Mouse (Mus musculus) MEL (cell line): Measurements from ENCODE around the gene Cd101. TPM values are rescaled to one million over a fixed set of nuclear protein-coding genes. Genes with fewer than 3 reads are reported as not detected.

Source experiments
- DNase-seq: peaks from one replicate; pipeline ENCODE4 v3.0.0; 2011; ENCODE audit warnings: low read depth, low spot score
- H3K27ac ChIP-seq: 2 replicates; pipeline ENCODE4 v1.5.1; 2012; ENCODE audit warnings: low read depth, mild to moderate bottlenecking, control low read depth, low read length, moderate library complexity; ENCODE audit not compliant: control insufficient read depth
- H3K27me3 ChIP-seq, 2 experiments: fragments of 150-350 bp in 1 of 2; sonication (generic) in 1 of 2; 2 replicates each; pipeline ENCODE4 v1.6.1; 2012; ENCODE audit warnings: low read length in 2 of 2, mild to moderate bottlenecking in 2 of 2, improper control_type of control experiment in 1 of 2, moderate library complexity in 1 of 2; ENCODE audit not compliant: insufficient read depth in 2 of 2, control insufficient read depth in 1 of 2
- H3K36me3 ChIP-seq, 2 experiments: 2 replicates each; pipeline ENCODE4 v1.6.1; 2012 to 2014; ENCODE audit warnings: low read length in 2 of 2, improper control_type of control experiment in 1 of 2, inconsistent platforms in 1 of 2, mild to moderate bottlenecking in 1 of 2; ENCODE audit not compliant: insufficient read depth in 2 of 2, control insufficient read depth in 1 of 2
- H3K4me1 ChIP-seq, 2 experiments: fragments of 150-350 bp in 1 of 2; sonication (generic) in 1 of 2; 2 replicates each; pipeline ENCODE4 v1.6.1; 2012; ENCODE audit warnings: low read length in 2 of 2, improper control_type of control experiment in 1 of 2, mild to moderate bottlenecking in 1 of 2; ENCODE audit not compliant: insufficient read depth in 2 of 2, control insufficient read depth in 1 of 2
- H3K4me3 ChIP-seq, 2 experiments: fragments of 150-350 bp in 1 of 2; sonication (generic) in 1 of 2; 2 replicates each; pipeline ENCODE4 v1.5.1; 2012; ENCODE audit warnings: low read depth in 2 of 2, low read length in 2 of 2, mild to moderate bottlenecking in 2 of 2, moderate library complexity in 2 of 2, control low read depth in 1 of 2, improper control_type of control experiment in 1 of 2; ENCODE audit not compliant: control insufficient read depth in 1 of 2, insufficient read depth in 1 of 2
- H3K79me2 ChIP-seq: 2 replicates; pipeline ENCODE4 v1.6.1; 2012; ENCODE audit warnings: mild to moderate bottlenecking, low read length, moderate library complexity; ENCODE audit not compliant: control insufficient read depth, poor library complexity, insufficient read depth
- H3K9ac ChIP-seq: 2 replicates; pipeline ENCODE4 v1.6.1; 2012; ENCODE audit warnings: low read depth, mild to moderate bottlenecking, control low read depth, low read length, moderate library complexity; ENCODE audit not compliant: control insufficient read depth, poor library complexity, severe bottlenecking
- H3K9me3 ChIP-seq: fragments of 150-350 bp; sonication (generic); replicated peaks from 2 replicates; pipeline ENCODE4 v1.6.1; 2012; ENCODE audit warnings: mild to moderate bottlenecking, low read length, improper control_type of control experiment, moderate library complexity; ENCODE audit not compliant: insufficient read depth
- BHLHE40 ChIP-seq: IDR thresholded peaks from 2 replicates; pipeline ENCODE4 v1.6.1; 2012; ENCODE audit warnings: low read depth, mild to moderate bottlenecking, inconsistent platforms, low read length, improper control_type of control experiment, borderline replicate concordance
- ELF1 ChIP-seq: IDR thresholded peaks from 2 replicates; pipeline ENCODE4 v1.6.1; 2014; ENCODE audit warnings: low read depth, mild to moderate bottlenecking, inconsistent platforms, low read length, improper control_type of control experiment, moderate library complexity
- GATA1 ChIP-seq: IDR thresholded peaks from 2 replicates; pipeline ENCODE4 v1.6.1; 2011; ENCODE audit warnings: low read depth, low read length, improper control_type of control experiment
- KAT2A ChIP-seq: conservative IDR thresholded peaks from 2 replicates; pipeline ENCODE4 v1.6.1; 2012; ENCODE audit warnings: low read depth, low read length, improper control_type of control experiment, inconsistent platforms
- MEF2A ChIP-seq: IDR thresholded peaks from 2 replicates; pipeline ENCODE4 v1.6.1; 2014; ENCODE audit warnings: low read depth, mild to moderate bottlenecking, inconsistent platforms, low read length, improper control_type of control experiment; ENCODE audit not compliant: poor library complexity, insufficient replicate concordance, severe bottlenecking; ENCODE audit errors: extremely low read depth
- MYB ChIP-seq: IDR thresholded peaks from 2 replicates; pipeline ENCODE4 v1.6.1; 2011; ENCODE audit warnings: mild to moderate bottlenecking, low read depth, low read length, improper control_type of control experiment
- NRF1 ChIP-seq: IDR thresholded peaks from 2 replicates; pipeline ENCODE4 v1.6.1; 2014; ENCODE audit warnings: low read depth, mild to moderate bottlenecking, inconsistent platforms, low read length, improper control_type of control experiment, moderate library complexity; ENCODE audit not compliant: poor library complexity, insufficient read depth, severe bottlenecking
- RAD21 ChIP-seq: IDR thresholded peaks from 2 replicates; pipeline ENCODE4 v1.6.1; 2011; ENCODE audit warnings: mild to moderate bottlenecking, low read depth, low read length, improper control_type of control experiment
- RCOR1 ChIP-seq: IDR thresholded peaks from 2 replicates; pipeline ENCODE4 v1.6.1; 2012; ENCODE audit warnings: low read depth, mild to moderate bottlenecking, inconsistent platforms, low read length, improper control_type of control experiment
- TAL1 ChIP-seq: IDR thresholded peaks from 2 replicates; pipeline ENCODE4 v1.6.1; 2012; ENCODE audit warnings: mild to moderate bottlenecking, inconsistent platforms, low read length, moderate library complexity, mixed read lengths
- TBP ChIP-seq: IDR thresholded peaks from 2 replicates; pipeline ENCODE4 v1.8.0; 2011; ENCODE audit warnings: low read depth, low read length, improper control_type of control experiment
- USF1 ChIP-seq: IDR thresholded peaks from 2 replicates; pipeline ENCODE4 v1.6.1; 2014; ENCODE audit warnings: low read depth, mild to moderate bottlenecking, inconsistent platforms, low read length, improper control_type of control experiment, moderate library complexity
- ZMIZ1 ChIP-seq: IDR thresholded peaks from 2 replicates; pipeline ENCODE4 v1.6.1; 2012; ENCODE audit warnings: low read depth, mild to moderate bottlenecking, inconsistent platforms, low read length, improper control_type of control experiment, moderate library complexity
- ZNF384 ChIP-seq: IDR thresholded peaks from 2 replicates; pipeline ENCODE4 v1.6.1; 2012; ENCODE audit warnings: low read depth, mild to moderate bottlenecking, inconsistent platforms, low read length, improper control_type of control experiment
- polyA plus RNA-seq, 2 experiments: library from polyadenylated mRNA; stranded (reverse) in 1 of 2; unstranded in 1 of 2; fragments of >175 nt in 1 of 2; fragments of >200 nt in 1 of 2; gene quantifications; 2 replicates each; pipeline versions ENCODE4 v1.2.1 to v1.2.4; 2012; ENCODE audit warnings: low replicate concordance in 2 of 2, low read depth in 1 of 2; ENCODE audit not compliant: insufficient read length in 2 of 2, insufficient read depth in 1 of 2, missing spikeins in 1 of 2
- total RNA-seq: library from RNA; depleted of rRNA; stranded (reverse); fragments of 300-350 nt; gene quantifications from 2 replicates; pipeline ENCODE4 v1.2.3, GENCODE M21; 2012

Gene Cd101
- total and polyA plus RNA-seq, 3 experiments, result not detected

DNA sequence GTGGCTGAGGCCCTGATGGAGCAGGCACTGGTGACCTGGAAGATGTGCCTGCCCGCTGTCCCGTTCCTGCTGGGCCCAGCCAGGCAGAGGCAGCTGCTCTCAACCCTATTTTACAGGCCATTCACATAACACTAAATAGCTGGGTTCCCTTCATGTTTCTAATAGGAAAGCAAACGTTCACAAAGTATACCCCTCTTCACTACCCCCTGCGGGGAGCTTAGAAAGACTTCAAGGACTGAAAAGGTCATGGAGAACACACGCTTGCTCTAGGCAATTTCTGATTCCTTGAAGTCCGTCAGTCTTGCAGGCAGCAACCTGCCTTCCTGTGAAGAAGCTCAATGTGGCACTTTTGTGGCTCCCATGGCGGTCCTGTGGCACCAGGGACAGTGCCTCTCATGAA lies 12.6 kb upstream of the Cd101 start (continued):
- TF ChIP-seq KAT2A (no peak), TAL1 (no peak), NRF1 (no peak), ZNF384 (no peak)

DNA sequence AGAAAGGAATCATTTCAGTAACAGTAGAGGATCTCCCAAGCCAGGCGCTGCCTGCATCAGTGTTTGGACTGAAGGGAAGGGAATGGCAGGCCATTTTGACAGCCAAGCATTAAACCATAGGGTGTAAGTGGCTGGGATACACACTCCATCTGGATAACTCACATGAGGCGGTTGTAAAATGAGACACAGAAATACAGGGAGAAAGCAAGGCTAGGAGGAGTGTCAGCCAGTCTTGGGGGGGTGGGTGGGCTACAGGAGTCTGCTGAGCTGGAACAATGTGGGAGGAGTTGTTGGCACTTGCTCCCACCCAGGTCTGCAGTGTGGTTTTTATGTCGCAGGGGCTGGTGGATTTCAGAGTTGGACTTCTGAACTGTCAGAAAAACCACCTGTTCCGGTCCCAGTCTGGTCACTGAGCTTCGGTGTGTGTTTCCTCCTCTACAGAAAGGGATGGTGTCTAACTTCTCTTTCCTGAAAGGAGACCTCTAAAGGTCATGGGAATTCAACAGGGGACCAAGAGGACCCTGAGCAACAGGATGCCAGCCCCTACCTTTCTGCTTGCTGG lies 8.7 kb upstream of the Cd101 start:
- H3K27me3 ChIP-seq, result no peaks in the 10 kb centered on the region; a peak in 1 of 4 replicates
- H3K27ac ChIP-seq, result no peak overlapping the region
- H3K9me3 ChIP-seq, result no peaks in the 10 kb centered on the region
- no peaks in the 10 kb centered on the region for H3K79me2 ChIP-seq
- no peaks in the 10 kb centered on the region for H3K36me3 ChIP-seq
- no peaks in the 10 kb centered on the region for H3K4me1 ChIP-seq
- TF ChIP-seq RCOR1 (no peak), TBP (no peak), ELF1 (no peak), MEF2A (no peak), GATA1 (no peak)
- no peak overlapping the region for H3K4me3 ChIP-seq
- H3K9ac ChIP-seq, result no peak overlapping the region
- no peak for DNase-seq

DNA sequence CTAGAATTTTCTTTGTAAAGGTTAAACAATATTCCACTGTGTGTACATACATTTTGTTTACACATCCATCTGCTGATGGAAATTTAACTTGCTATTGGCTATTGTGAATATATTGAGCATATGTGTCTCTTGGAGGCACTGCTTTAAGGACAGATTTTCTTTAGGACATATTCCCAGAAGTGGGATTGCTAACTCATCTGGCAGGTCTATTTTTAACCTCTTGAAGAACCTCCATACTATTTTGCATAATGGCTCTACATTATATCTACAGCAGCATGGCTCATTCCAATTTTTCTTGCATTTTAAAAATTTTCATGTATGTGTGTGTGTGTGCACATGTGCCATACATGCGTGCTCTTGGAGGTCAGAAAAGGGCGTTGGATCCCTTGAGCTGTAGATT lies 6.6 kb upstream of the Cd101 start:
- Histone ChIP-seq H3K27ac (no peak overlapping the region), H3K27me3 (no peaks in the 10 kb centered on the region; a peak in 1 of 4 replicates), H3K4me1 (no peaks in the 10 kb centered on the region), H3K4me3 (no peak overlapping the region), H3K79me2 (no peaks in the 10 kb centered on the region), H3K9me3 (no peaks in the 10 kb centered on the region), H3K9ac (no peak overlapping the region), H3K36me3 (no peaks in the 10 kb centered on the region)
- DNase-seq, result no peak
- TF ChIP-seq RAD21 (no peak), RCOR1 (no peak), ELF1 (no peak), ZMIZ1 (no peak), USF1 (no peak), BHLHE40 (no peak), MYB (no peak)
